Mouse (Mus musculus): Measurements from ENCODE around the gene Caln1. TPM values are rescaled to one million over a fixed set of nuclear protein-coding genes. Genes with fewer than 3 reads are reported as not detected.

The Caln1 gene
- 100 to 1,000 TPM; 116 to 124 TPM for total RNA-seq (2021)
- long read RNA-seq, experiment 1, full-length matches to known transcripts = 76 of 147 reads
- long read RNA-seq, experiment 1, partial matches to known transcripts = 5 of 147 reads
- long read RNA-seq, experiment 1, other reads (novel, unspliced or antisense) = 66 of 147 reads
- long read RNA-seq, experiment 2, full-length matches to known transcripts = 60 of 95 reads
- long read RNA-seq, experiment 2, partial matches to known transcripts = 5 of 95 reads
- long read RNA-seq, experiment 2, other reads (novel, unspliced or antisense) = 30 of 95 reads

DNA sequence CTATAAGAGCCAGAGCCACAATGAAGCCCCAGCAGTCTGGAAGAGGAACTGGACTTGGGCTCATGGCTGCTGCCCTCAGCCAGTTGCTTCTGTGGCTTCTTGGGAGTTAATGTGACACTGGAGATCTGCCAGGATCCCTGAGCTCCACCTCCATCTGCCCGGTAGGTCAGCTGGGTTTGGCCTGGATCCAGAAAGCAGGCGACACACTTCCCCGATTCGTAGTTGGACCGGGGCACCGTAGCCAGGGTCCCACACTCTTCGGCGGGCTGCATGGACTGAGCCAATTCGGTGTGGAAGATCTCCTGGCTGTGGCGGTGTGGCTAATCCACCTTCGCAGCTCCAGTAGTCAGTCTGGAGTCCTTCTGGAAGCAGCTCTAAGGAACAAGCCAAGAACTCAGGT, at the start of gene Caln1:
Gene Caln1, plus strand, starts transcription at position 219 of the 400 bp plus-strand sequence.
- no peak within 1 kb of the TSS for H3K27ac ChIP-seq
- no peak within 1 kb of the TSS for H3K4me3 ChIP-seq
- no peak for DNase-seq (ENCODE audit: extremely low spot score in 1 of 2, low spot score in 2 of 2)
- TF ChIP-seq CTCF (IDR thresholded peaks at IDR 0.05) = no peak
- intact Hi-C loops (cut with DNase I) = no loop called here

GRCm38 (mm10) chr5:130319783-130320182, 49.5 kb upstream of the Caln1 start:
- no peak overlapping the region for H3K27ac ChIP-seq
- no peak for TF ChIP-seq CTCF (IDR thresholded peaks at IDR 0.05)
- intact Hi-C loops (cut with DNase I) = loop anchor here (1.0 kb wide), 1 partner anchor 534 kb away; no protein-coding TSS in a partner anchor
- DNase-seq (ENCODE audit: extremely low spot score in 1 of 2, low spot score in 2 of 2) = no peak
- no peak overlapping the region for H3K4me3 ChIP-seq

GRCm38 (mm10) chr5:130320485-130320884, 48.8 kb upstream of the Caln1 start:
- intact Hi-C loops (cut with DNase I) = loop anchor here (1.0 kb wide), 1 partner anchor 533 kb away; no protein-coding TSS in a partner anchor
- no peak for DNase-seq (ENCODE audit: extremely low spot score in 1 of 2, low spot score in 2 of 2)
- no peak overlapping the region for H3K4me3 ChIP-seq

GRCm38 (mm10) chr5:130325486-130325885, 43.8 kb upstream of the Caln1 start:
- H3K27ac ChIP-seq = no peak overlapping the region
- no peak overlapping the region for H3K4me3 ChIP-seq
- no peak for DNase-seq (ENCODE audit: extremely low spot score in 1 of 2, low spot score in 2 of 2)
- intact Hi-C loops (cut with DNase I) = no loop called here
- TF ChIP-seq CTCF (IDR thresholded peaks at IDR 0.05) = no peak

More at GRCm38 (mm10) chr5:130320485-130320884, 48.8 kb upstream of the Caln1 start:
- peak; percentile 60 for TF ChIP-seq CTCF (IDR thresholded peaks at IDR 0.05)
- H3K27ac ChIP-seq = no peak overlapping the region

- Histone ChIP-seq H3K4me3 (no peak overlapping the region), H3K27ac (no peak overlapping the region)
- intact Hi-C loops (cut with DNase I) = no loop called here
- no peak for DNase-seq (ENCODE audit: extremely low spot score in 1 of 2, low spot score in 2 of 2)
- no peak for TF ChIP-seq CTCF (IDR thresholded peaks at IDR 0.05)
Measured at GRCm38 (mm10) chr5:130327615-130328263, 41.5 kb upstream of the Caln1 start.

GRCm38 (mm10) chr5:130328366-130328765, 40.9 kb upstream of the Caln1 start:
- no peak for TF ChIP-seq CTCF (IDR thresholded peaks at IDR 0.05)
- no peak overlapping the region for H3K4me3 ChIP-seq
- no peak overlapping the region for H3K27ac ChIP-seq
- DNase-seq (ENCODE audit: extremely low spot score in 1 of 2, low spot score in 2 of 2) = no peak
- intact Hi-C loops (cut with DNase I) = no loop called here

GRCm38 (mm10) chr5:130329889-130330288, 39.4 kb upstream of the Caln1 start:
- intact Hi-C loops (cut with DNase I) = no loop called here
- Histone ChIP-seq H3K27ac (no peak overlapping the region), H3K4me3 (no peak overlapping the region)
- no peak for TF ChIP-seq CTCF (IDR thresholded peaks at IDR 0.05)
- DNase-seq (ENCODE audit: extremely low spot score in 1 of 2, low spot score in 2 of 2) = no peak

- H3K27ac ChIP-seq = no peak overlapping the region
- intact Hi-C loops (cut with DNase I) = no loop called here
- no peak overlapping the region for H3K4me3 ChIP-seq
- no peak for DNase-seq (ENCODE audit: extremely low spot score in 1 of 2, low spot score in 2 of 2)
- no peak for TF ChIP-seq CTCF (IDR thresholded peaks at IDR 0.05)
Measured at GRCm38 (mm10) chr5:130330801-130331200, 38.5 kb upstream of the Caln1 start.

GRCm38 (mm10) chr5:130331206-130331605, 38.0 kb upstream of the Caln1 start:
- TF ChIP-seq CTCF (IDR thresholded peaks at IDR 0.05) = no peak
- Histone ChIP-seq H3K27ac (no peak overlapping the region), H3K4me3 (no peak overlapping the region)
- DNase-seq (ENCODE audit: extremely low spot score in 1 of 2, low spot score in 2 of 2) = no peak
- intact Hi-C loops (cut with DNase I) = no loop called here

DNA sequence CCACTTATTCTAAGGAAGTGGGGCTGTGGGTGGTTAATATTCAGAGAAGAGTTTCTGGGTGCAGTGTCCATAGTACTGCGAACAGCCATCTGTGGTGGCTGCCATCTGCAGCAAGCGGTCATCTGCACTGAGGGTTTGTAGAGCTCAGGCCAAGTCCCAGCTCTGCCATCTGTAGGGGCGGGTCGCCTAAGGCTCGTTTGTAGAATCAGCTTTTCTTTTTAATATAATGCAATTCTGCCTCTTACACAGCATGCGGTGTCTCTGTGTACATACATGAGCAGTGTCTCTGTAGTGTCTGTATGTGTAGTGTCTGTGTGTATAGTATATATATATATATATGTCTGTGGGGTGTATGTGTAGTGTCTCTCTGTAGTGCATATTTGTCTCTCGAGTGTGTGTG, 35.7 kb upstream of the Caln1 start:
- intact Hi-C loops (cut with DNase I) = no loop called here
- no peak for DNase-seq (ENCODE audit: extremely low spot score in 1 of 2, low spot score in 2 of 2)
- Histone ChIP-seq H3K27ac (no peak overlapping the region), H3K4me3 (no peak overlapping the region)
- TF ChIP-seq CTCF (IDR thresholded peaks at IDR 0.05) = no peak

DNA sequence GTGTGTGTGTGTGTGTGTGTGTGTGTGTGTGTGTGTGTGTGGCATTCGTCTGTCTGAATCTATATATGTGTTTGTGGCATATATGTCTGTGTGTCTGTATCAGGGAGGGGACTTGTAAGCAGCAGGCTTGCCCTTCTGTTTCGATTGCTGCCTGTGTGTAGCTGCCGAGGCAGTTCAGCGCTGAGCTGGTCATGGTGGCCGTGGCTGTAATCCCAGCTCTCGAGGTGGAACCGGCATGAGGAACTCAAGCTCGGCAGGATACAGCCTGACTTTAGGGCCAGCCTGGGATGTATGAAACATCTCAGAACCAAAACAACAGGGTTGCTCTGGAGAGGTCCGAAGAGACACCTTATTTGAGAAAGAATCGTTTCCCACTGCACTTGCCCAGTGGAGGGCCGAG, 35.3 kb upstream of the Caln1 start:
- intact Hi-C loops (cut with DNase I) = no loop called here
- H3K4me3 ChIP-seq = no peak overlapping the region
- no peak for DNase-seq (ENCODE audit: extremely low spot score in 1 of 2, low spot score in 2 of 2)
- H3K27ac ChIP-seq = no peak overlapping the region
- TF ChIP-seq CTCF (IDR thresholded peaks at IDR 0.05) = no peak

DNA sequence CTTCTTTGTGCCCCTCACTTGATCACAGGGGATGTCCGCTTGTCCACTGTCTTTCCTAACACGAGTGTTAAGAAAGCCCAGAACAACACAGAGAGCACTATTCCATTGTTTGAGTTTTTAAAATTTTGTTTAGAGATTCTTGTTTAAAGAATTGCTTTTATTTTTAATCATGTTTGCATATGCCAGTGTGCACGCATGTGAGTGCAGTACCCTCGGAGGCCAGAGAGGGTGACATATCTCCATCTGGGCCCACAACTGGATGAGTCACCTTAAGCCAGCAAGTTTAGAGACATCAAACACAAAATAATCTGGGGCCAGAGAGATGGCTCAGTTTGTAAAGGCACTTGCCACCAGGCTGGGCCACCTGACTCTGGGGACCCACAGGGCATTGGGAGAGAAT, 33.8 kb upstream of the Caln1 start:
- TF ChIP-seq CTCF (IDR thresholded peaks at IDR 0.05) = no peak; the same call in 1 of the 2 replicates
- Histone ChIP-seq H3K4me3 (no peak overlapping the region), H3K27ac (no peak overlapping the region)
- no peak for DNase-seq (ENCODE audit: extremely low spot score in 1 of 2, low spot score in 2 of 2)
- intact Hi-C loops (cut with DNase I) = no loop called here

- no peak for TF ChIP-seq CTCF (IDR thresholded peaks at IDR 0.05)
- H3K4me3 ChIP-seq = no peak overlapping the region
- DNase-seq (ENCODE audit: extremely low spot score in 1 of 2, low spot score in 2 of 2) = no peak
- no peak overlapping the region for H3K27ac ChIP-seq
- intact Hi-C loops (cut with DNase I) = no loop called here
Measured at GRCm38 (mm10) chr5:130340656-130341055, 28.6 kb upstream of the Caln1 start.
